Mouse (Mus musculus) adrenal gland, postnatal 14 days (tissue): Measurements from ENCODE around the gene Vwce. TPM values are rescaled to one million over a fixed set of nuclear protein-coding genes. Genes with fewer than 3 reads are reported as not detected.

Source experiments
- DNase-seq: peaks from one replicate; pipeline ENCODE4 v3.0.0; 2021; ENCODE audit warnings: mixed read lengths
- total RNA-seq: library from RNA; stranded (reverse); gene quantifications from 2 replicates; pipeline ENCODE4 v1.2.3, GENCODE M21; 2021

Vwce gene
- total RNA-seq, 1 experiment from 2014 or later: 2.2 TPM

DNA sequence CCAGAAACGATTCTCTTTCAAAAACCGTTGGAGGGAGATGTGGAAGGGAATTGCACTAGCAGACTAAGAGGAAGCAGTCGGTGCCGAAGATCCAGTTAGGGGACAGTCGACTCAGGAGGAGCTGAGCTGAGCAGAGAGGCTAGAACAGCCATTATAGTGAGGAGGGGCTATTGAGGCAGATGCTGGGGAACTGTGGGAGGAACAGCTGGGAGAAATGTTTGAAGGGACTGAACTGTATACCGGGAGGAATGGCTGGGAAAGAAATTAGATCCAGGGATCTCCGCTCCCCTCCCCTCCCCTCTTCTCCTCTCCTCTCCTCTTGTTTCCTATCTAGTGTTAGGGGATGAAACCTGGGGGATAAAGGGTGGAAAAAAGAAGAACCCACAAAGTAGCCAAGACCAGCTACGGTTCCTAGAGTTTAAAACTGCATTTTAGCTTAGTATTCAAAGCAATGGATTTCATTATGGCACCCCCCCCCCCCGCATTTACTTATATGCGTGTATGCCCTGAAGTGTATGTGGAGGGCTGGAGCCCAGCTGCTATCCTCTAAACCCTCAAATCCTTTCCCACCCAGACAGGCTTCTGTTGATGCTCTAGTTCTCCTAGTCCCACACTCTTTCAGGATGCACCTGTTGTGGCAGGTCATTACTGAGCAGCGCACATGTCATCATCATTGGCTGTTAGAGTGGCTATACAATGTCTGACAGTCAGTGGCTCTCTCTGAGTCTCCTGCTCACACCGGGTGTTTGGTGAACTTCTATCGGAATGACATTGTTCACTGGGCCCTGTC, 6.8 kb downstream of the Vwce start:
- DNase-seq: no peak

DNA sequence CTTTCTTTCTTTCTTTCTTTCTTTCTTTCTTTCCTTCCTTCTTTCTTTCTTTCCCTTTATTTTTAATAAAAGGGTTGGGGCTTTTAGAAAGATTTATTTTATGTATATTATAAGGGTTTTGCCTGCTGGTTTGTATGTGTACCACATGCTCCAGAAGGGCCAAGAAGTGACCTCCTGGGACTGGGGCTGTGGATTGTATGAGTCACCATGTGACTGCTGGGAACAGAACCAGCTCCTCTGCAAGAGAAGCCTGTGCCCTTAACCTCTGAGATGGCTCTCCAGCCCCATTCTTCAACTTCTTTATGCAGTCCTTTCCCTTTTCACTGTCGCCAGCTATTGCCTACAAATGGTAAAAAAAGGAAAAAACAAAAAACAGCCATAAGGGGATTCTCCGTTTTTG, 11.6 kb downstream of the Vwce start:
- peak; percentile 48 for DNase-seq

GRCm38 (mm10) chr19:10648156-10648555, 14.1 kb downstream of the Vwce start:
- no peak for DNase-seq

- DNase-seq: no peak
Observed at GRCm38 (mm10) chr19:10656058-10656457, 22.0 kb downstream of the Vwce start.

GRCm38 (mm10) chr19:10657742-10658141, 23.7 kb downstream of the Vwce start:
- no peak for DNase-seq

DNA sequence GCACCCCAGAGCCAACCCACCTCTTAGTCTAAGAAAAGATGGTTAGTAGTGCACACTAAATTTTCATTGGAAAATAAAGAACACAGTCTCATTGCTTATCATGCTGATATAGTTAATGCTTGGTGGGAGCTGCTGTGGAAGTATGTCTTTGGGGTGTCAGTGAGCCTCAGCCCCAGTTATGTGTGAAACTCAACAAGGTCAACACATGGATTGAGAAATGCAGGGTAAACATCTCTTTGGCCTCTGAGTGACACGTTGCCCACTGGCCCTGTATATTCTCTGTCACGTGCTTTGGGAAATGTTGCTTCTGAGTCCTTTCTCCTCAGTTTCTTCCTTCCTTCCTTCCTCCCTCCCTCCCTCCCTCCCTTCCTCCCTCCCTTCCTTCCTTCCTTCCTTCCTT, 24.4 kb downstream of the Vwce start:
- no peak for DNase-seq

DNA sequence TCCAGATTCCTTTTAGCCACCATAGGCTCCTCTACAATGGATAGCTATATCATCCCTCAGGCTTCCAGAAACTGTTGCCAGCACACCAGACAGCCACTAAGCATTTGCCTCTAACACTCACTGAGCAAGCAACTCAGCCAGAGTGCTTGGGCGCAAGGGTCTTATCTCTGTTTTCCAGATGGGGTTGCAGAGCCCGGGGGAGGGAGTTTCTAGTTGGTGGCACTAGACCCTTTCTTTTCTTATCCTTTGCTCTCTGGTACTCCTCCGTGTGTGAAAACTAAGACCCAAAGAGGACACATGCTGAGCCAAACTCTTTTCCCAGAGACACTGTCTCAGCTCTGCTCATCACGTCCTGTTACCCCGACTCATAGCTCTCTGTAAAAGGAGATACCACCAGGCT, 27.4 kb downstream of the Vwce start:
- DNase-seq: no peak

- no peak for DNase-seq
Observed at GRCm38 (mm10) chr19:10661919-10662318, 27.9 kb downstream of the Vwce start.

DNA sequence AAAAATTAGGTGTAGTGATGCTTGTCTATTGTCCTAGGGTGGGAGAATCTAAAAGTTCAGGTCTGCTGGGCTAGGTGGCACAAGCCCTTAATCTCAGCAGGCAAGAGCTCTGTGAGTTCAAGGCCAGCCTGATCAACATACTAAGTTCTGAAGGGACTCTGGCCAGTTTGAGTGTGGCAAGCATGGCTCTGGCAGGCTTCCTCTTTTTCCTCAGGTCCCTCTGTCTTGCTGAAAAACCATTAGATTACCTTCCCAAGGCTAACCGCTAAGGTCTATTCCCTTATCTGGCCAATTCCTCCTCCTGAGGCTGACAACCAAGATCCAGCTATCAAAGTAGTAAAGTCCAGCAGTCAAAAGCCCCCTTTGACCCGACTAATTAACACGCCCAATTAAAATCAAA, 28.7 kb downstream of the Vwce start:
- DNase-seq: no peak

- DNase-seq: no peak
Observed at GRCm38 (mm10) chr19:10665093-10665492, 31.1 kb downstream of the Vwce start.

- peak; percentile 73 for DNase-seq
Observed at GRCm38 (mm10) chr19:10665499-10665898, 31.5 kb downstream of the Vwce start.

GRCm38 (mm10) chr19:10671319-10671718, 37.3 kb downstream of the Vwce start:
- no peak for DNase-seq

- no peak for DNase-seq
Observed at GRCm38 (mm10) chr19:10671854-10672417, 37.9 kb downstream of the Vwce start.

GRCm38 (mm10) chr19:10673275-10673674, 39.3 kb downstream of the Vwce start:
- DNase-seq: no peak

DNA sequence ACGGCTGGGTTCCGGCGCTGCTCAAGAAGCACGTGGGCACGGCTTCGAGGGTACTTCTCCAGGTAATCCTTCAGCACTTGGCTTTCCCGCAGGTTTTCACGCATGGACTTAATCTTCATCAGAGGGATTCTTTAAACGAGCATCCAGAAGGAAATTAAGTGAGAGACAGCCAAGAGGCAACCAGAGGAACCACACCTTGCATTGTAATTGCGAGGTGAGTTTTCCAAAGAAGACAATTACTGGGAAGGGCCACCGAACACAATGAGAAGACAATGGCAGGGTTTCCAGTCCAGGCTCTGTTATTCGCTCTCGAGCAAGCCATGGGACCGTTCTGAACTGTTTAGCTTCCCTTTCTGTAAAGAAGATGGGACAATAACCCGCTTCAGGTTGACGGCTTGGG, 42.6 kb downstream of the Vwce start:
- no peak for DNase-seq

DNA sequence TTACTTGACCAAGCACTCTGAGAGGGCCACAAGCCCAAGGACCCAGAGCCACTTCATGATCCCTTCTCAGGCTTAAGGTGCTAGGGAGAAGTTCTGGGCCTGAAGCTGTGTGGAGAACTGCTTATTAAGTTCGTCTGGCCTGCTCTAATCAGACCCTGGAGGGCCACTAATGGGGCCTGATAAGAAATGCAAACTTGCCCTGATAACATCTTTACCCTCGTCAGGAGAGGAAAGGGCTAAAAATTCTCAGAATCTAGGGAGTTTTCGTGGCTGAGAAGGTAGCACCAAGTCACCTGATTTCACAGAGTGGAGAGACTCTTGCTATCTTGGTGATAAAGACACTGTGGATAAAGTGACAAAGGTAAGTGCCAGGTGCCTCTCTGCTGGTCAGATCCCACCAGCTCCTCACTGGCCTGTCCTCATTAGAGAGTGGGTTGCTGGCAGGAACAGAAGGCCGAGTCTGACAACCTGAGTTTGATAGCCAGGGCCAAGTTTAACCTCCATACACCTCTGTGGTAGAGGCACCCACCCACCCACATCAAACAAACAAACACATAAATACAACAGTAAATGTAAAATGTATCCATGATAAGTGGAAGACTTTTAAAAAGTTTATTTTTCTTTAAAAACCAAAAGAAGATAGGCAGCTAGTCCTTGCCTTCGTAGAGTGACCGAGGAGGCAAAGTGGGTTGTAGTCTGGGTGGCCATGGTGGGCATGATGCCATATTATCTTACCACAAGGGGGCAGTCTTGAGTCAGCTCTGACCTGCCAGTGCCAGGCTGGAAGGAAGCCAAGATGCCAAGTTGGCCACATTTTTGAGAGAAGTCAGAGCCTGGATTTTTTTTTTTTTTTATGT, 44.1 kb downstream of the Vwce start, which contains the start of gene Pga5:
Gene Pga5 (minus strand): TSS at position 157 of the 857 bp plus-strand sequence.
- peak; percentile 93 for DNase-seq

DNA sequence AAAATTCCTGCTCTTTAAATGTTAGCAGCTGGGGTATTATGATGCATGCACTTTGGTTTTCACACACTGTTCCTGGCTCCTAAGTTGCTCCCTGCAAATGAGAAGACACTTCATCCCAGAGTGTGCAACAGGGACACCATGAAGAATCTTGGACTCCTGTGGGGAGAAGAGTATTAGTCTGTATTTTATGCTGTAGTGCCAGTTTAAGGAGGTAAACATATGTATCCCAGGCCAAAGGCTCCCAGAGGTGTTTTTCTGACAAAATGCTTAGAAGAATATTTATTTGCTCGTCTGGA, 44.7 kb downstream of the Vwce start:
- no peak for DNase-seq

- DNase-seq: no peak
Observed at GRCm38 (mm10) chr19:10681571-10681970, 47.6 kb downstream of the Vwce start.

DNA sequence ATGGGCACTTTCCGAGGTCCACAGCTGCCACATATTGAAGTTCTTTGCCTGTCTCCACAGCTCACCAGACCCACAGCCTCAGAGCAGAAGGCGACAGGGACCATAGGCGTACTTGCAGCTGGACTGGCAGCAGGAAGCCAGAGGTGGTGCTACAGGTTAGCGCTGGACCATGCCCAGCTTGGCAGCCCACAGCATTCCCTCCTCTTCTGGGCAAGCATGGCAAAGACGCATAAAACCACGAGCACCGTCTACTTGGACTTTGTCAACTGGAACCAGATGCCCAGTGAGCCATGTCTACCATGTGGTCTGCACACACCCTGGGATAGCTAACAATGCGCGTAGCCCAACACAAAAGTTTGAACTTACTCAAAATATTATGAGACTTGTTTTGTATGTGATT, 51.1 kb downstream of the Vwce start:
- DNase-seq: no peak

DNA sequence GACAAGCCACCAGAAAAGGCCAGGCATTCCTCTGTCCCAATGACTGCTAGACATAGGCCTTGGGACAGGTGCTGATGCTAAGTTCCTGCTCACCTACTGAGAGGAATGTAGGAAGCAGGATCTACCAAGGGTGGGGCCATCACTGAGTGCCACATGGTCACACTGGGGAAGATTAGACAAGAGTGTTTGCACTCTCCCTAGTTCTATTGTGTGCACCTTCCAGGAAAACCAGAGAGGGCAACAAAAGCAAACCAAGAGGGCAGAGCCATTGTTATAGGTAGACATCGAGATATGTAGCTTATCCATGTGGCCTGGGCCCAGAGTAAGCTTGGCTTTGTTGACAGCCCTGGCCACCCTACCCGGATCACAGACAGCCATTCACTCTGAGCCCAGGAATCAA, 51.7 kb downstream of the Vwce start:
- DNase-seq: no peak

- DNase-seq: peak; percentile 98
Observed at GRCm38 (mm10) chr19:10688537-10689352, 54.7 kb downstream of the Vwce start, which contains the start of gene Vps37c. Vps37c (plus strand) TSS chr19:10688735.

GRCm38 (mm10) chr19:10689470-10690166, 55.6 kb downstream of the Vwce start:
- peak; percentile 42 for DNase-seq
